8 mouse cellular contexts compared by ENCODE assay signal in the genomic region with DNA sequence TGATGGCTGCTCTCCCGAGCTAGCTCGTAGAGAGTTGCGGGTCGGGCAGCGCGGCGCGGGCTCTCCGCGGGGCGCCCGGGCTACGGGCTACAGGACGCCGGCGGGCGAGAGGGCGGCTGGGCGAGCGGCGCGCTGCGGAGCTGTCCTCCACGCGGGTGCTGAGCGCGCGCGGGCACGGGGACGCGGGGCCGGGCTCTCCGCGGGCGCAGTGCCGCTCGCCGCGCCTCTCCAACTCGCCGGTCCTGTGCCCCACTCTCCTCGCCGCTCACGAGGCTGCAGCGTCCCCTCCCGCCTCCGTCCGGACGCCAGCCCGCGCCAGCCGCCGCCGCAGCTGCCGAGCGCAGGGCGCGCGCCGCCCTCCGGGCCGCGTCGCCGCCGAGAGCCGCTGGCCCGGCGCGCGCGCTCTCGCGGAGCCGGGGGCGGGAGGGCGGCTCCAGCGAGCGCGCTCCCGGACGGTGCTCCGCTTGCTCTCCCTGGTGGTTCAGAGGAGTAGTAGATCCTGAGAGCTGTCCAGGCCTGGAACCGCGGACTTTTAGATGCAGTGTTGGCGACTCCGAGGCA. TPM values are rescaled to one million over a fixed set of nuclear protein-coding genes. Genes with fewer than 3 reads are reported as not detected.
DNase-seq lines count a peak whose midpoint lies in the region; ATAC-seq and TF ChIP-seq lines count a peak whose summit lies in the region.

A gene (minus strand): TSS at position 347 of the 561 bp plus-strand sequence.

- no peaks in the 10 kb centered on the region; the same call in 1 of the 2 replicates for H3K27me3 ChIP-seq in hindbrain, embryonic 16.5 days (replicated peaks; ENCODE audit: control insufficient read depth, insufficient read depth, low read length)
- peaks cover 76% of the 10 kb centered on the region for H3K27me3 ChIP-seq in midbrain, embryonic 10.5 days (ENCODE audit: low read depth, poor library complexity, severe bottlenecking)
- H3K27me3 ChIP-seq in small intestine, adult 2 months (ENCODE audit: control insufficient read depth, insufficient read depth, low read length): no peaks in the 10 kb centered on the region

- no peaks in the 10 kb centered on the region for H3K36me3 ChIP-seq in hindbrain, embryonic 16.5 days (ENCODE audit: control insufficient read depth, insufficient read depth, low read length)
- no peaks in the 10 kb centered on the region for H3K36me3 ChIP-seq in midbrain, embryonic 10.5 days
- no peaks in the 10 kb centered on the region for H3K36me3 ChIP-seq in small intestine, adult 2 months (ENCODE audit: control insufficient read depth, insufficient read depth, low read length)

- H3K9ac ChIP-seq in hindbrain, embryonic 16.5 days (ENCODE audit: low read depth, low read length): peak within 1 kb of the TSS; percentile 78

- no peak for TF ChIP-seq POLR2A in small intestine, adult 2 months (IDR thresholded peaks at IDR 0.05; ENCODE audit: low read depth, low read length)

- H3K27ac ChIP-seq in hindbrain, embryonic 16.5 days (ENCODE audit: low read depth, low read length): peak within 1 kb of the TSS; percentile 79
- peak within 1 kb of the TSS; percentile 89 for H3K27ac ChIP-seq in left cerebral cortex, adult 2 months
- H3K27ac ChIP-seq in midbrain, embryonic 10.5 days (replicated peaks): peak within 1 kb of the TSS; percentile 81
- no peak within 1 kb of the TSS for H3K27ac ChIP-seq in small intestine, adult 2 months (ENCODE audit: insufficient read depth, low read depth, low read length)

- no peaks in the 10 kb centered on the region for H3K9me3 ChIP-seq in hindbrain, embryonic 16.5 days (ENCODE audit: control insufficient read depth, low read length)
- H3K9me3 ChIP-seq in midbrain, embryonic 10.5 days (replicated peaks): no peaks in the 10 kb centered on the region

- under 1% methylated on average over 48 of the region's 88 CpGs for WGBS in hindbrain, embryonic 16.5 days
- under 1% methylated on average over 80 of the region's 88 CpGs for WGBS in midbrain, embryonic 10.5 days
- 2% methylated on average over 88 of the region's 88 CpGs for WGBS in small intestine, adult 2 months

- H3K4me2 ChIP-seq in hindbrain, embryonic 16.5 days (ENCODE audit: low read length): peak within 1 kb of the TSS; percentile 92

- intact Hi-C loops in left cerebral cortex, adult 2 months (cut with DNase I): loop anchor here (5.0 to 10.0 kb wide), 6 partner anchors 81 to 649 kb away; no protein-coding TSS in a partner anchor

- ATAC-seq in hindbrain, embryonic 16.5 days: peak; percentile 95
- no peak for ATAC-seq in activated CD4-positive, CD25-positive, alpha-beta regulatory T cell, adult 4 months

- peak within 1 kb of the TSS; percentile 81 for H3K4me3 ChIP-seq in hindbrain, embryonic 16.5 days (ENCODE audit: low read length)
- H3K4me3 ChIP-seq in left cerebral cortex, adult 2 months: peak within 1 kb of the TSS; percentile 85
- peak within 1 kb of the TSS; percentile 75 for H3K4me3 ChIP-seq in midbrain, embryonic 10.5 days
- peak within 1 kb of the TSS; percentile 31 for H3K4me3 ChIP-seq in small intestine, adult 2 months (ENCODE audit: low read depth, low read length)

- H3K4me1 ChIP-seq in hindbrain, embryonic 16.5 days (ENCODE audit: control insufficient read depth, insufficient read depth, low read depth, low read length): no peaks in the 10 kb centered on the region; the same call in 1 of the 2 replicates
- peaks cover 14% of the 10 kb centered on the region for H3K4me1 ChIP-seq in midbrain, embryonic 10.5 days
- H3K4me1 ChIP-seq in small intestine, adult 2 months (ENCODE audit: control insufficient read depth, insufficient read depth, insufficient read length, low read length): no peaks in the 10 kb centered on the region

- peak; percentile 81 for DNase-seq in adrenal gland, postnatal 10 days
- DNase-seq in cerebellum, postnatal 14 days: peak; percentile 67 to 69
- peak; percentile 36 to 52 for DNase-seq in frontal cortex, postnatal 14 days (ENCODE audit: low spot score in 2 of 2)
- peak; percentile 79 to 82 for DNase-seq in left cerebral cortex, adult 2 months (ENCODE audit: extremely low spot score in 1 of 2, low spot score in 2 of 2)
- peak; percentile 79 for DNase-seq in midbrain, embryonic 10.5 days (ENCODE audit: low spot score)

- peak; percentile 41 for TF ChIP-seq CTCF in left cerebral cortex, adult 2 months (IDR thresholded peaks at IDR 0.05)
- no peak for TF ChIP-seq CTCF in small intestine, adult 2 months (IDR thresholded peaks at IDR 0.05; ENCODE audit: extremely low read depth, insufficient read length, insufficient replicate concordance, low read depth, low read length)

RNA-seq across cellular contexts. Expression of the gene that starts here (rescaled TPM):
- 1 to 10 TPM; 4.4 to 4.5 TPM for total RNA-seq in adrenal gland, postnatal 10 days (2021)
- 3.5 and 5.5 TPM in 2 replicates for polyA plus RNA-seq in hindbrain, embryonic 16.5 days (2015; fragmentation: Nextera tagmentation; extraction: Ambion mirVana)
- 100 to 1,000 TPM; 246 to 268 TPM for total RNA-seq in left cerebral cortex, adult 2 months (2021)
- 0.77 and 1.4 TPM in 2 replicates for polyA plus RNA-seq in midbrain, embryonic 10.5 days (2016; fragmentation: Nextera tagmentation; extraction: Ambion mirVana)
- 0.38 and 0.70 TPM in 2 replicates for polyA plus RNA-seq in small intestine, adult 2 months (2012; rRNA removed)
- not detected for polyA plus RNA-seq in activated CD4-positive, CD25-positive, alpha-beta regulatory T cell, adult 4 months (2017; shearing (Covaris generic))

Comparison
In these comparisons a context has a peak if more than half of its experiments do, and no peak if none do; other contexts are left out.
1. RNA of the gene that starts here (total RNA-seq): 246 to 268 TPM in left cerebral cortex, adult 2 months; 4.4 to 4.5 TPM in adrenal gland, postnatal 10 days; every median in the first group is over 10 times any median in the second.
2. H3K4me3 ChIP-seq: peak in every context shown above with its lines; median percentile 85 in left cerebral cortex, adult 2 months; 81 in hindbrain, embryonic 16.5 days; 75 in midbrain, embryonic 10.5 days; 31 in small intestine, adult 2 months.
3. Peak in every context shown above with its lines, with median percentiles within 50 percentile points of each other: DNase-seq.